Mouse (Mus musculus) lung, adult 2 months (tissue): ENCODE measurements around the gene Phf21a. TPM values are rescaled to one million over a fixed set of nuclear protein-coding genes. Genes with fewer than 3 reads are reported as not detected.
A peak's percentile ranks its signal among the peaks of the same experiment; 100 is the strongest.

Source experiments
- DNase-seq: peaks from one replicate; pipeline ENCODE4 v3.0.0; 2022
- H3K4me1 ChIP-seq: fragments of 200-500 bp; 2 replicates; pipeline ENCODE4 v1.6.1; 2011; ENCODE audit warnings: low read length; ENCODE audit not compliant: control insufficient read depth, insufficient read depth
- H3K4me3 ChIP-seq: fragments of 200-500 bp; replicated peaks from 2 replicates; pipeline ENCODE3; 2011; ENCODE audit warnings: low read depth, mild to moderate bottlenecking, control low read depth, low read length; ENCODE audit errors: extremely low read depth
- CTCF ChIP-seq: fragments of 200-500 bp; IDR thresholded peaks from 2 replicates; pipeline ENCODE4 v1.5.1; 2011; ENCODE audit warnings: mild to moderate bottlenecking, low read length, control low read depth; ENCODE audit not compliant: insufficient read depth
- POLR2A ChIP-seq: fragments of 200-500 bp; IDR thresholded peaks from 2 replicates; pipeline ENCODE4 v1.6.1; 2011; ENCODE audit warnings: low read depth, mild to moderate bottlenecking, control low read depth, low read length, borderline replicate concordance; ENCODE audit errors: extremely low read depth
- WGBS: fragments of 180-500 bp; shearing (Covaris S2); methylation state at CpG from one replicate; pipeline ENCODE4 v1.1.7; 2018; 5-methylcytosine and 5-hydroxymethylcytosine counted together
- polyA plus RNA-seq: library from polyadenylated mRNA; depleted of rRNA; stranded (reverse); fragments of >200 nt; gene quantifications from 2 replicates; pipeline ENCODE4 v1.2.3, GENCODE M21; 2012

Phf21a gene
- polyA plus RNA-seq, 1 experiment: 49.9 TPM

GRCm38 (mm10) chr2:92387646-92388045 lies 294.7 kb downstream of the Phf21a start:
- peaks cover 4% of the 10 kb centered on the region; the same call in 1 of the 2 replicates for H3K4me1 ChIP-seq
- no peak for TF ChIP-seq POLR2A
- TF ChIP-seq CTCF: no peak
- no peak for DNase-seq
- 61% methylated on average over 4 of the region's 4 CpGs for WGBS
- H3K4me3 ChIP-seq: no peak overlapping the region

DNA sequence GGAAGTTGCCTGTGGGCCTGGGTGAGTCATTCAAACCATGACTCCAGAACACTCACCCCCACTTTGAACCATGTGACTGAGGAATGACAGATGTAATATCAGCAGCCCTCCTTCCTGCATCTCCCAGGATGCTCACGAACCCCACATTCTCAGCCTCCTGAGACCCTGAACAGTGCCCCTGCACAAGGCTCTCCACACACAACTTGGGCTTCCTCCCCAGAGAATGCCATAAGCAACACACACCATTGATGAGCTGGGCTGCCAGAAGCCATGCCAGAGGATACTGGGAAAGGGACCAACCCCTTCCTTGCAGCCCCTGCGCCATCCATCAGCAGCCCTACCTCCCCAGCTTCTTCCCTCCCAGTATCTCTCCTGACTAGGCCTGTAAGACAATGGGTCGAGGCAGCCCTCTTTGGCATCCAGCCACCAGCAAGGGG lies 295.2 kb downstream of the Phf21a start:
- DNase-seq: no peak
- Histone ChIP-seq H3K4me3 (no peak overlapping the region), H3K4me1 (peaks cover 4% of the 10 kb centered on the region; the same call in 1 of the 2 replicates)
- TF ChIP-seq POLR2A (no peak), CTCF (no peak)
- WGBS: 40% methylated on average over 3 of the region's 3 CpGs

- WGBS: under 1% methylated on average over 62 of the region's 62 CpGs
- no peak for TF ChIP-seq POLR2A
- no peak for TF ChIP-seq CTCF
- H3K4me3 ChIP-seq: peak overlapping the region; percentile 76
- DNase-seq: peak; percentile 68
- H3K4me1 ChIP-seq: peaks cover 4% of the 10 kb centered on the region; the same call in 1 of the 2 replicates
Observed at GRCm38 (mm10) chr2:92388891-92389641, 296.1 kb downstream of the Phf21a start.

DNA sequence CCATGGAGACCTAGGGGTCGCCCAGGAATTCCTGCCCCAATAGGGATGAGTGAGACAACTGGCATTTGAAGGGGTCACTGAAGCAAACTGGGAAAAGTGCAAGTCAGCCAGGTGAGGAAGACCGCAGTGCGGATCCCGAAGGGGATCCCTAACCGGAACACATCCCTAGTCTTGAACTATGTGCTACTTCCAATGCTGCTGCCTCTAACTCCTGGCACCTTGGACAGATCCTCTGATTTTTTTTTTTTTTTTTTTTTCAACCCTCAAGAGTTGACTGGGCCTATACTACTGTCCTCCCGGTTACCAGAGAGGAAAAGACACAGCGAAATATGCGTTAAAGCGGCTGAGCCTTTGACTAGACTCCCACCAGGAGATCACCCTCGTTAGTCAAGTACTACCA lies 296.7 kb downstream of the Phf21a start:
- WGBS: 22% methylated on average over 10 of the region's 10 CpGs
- DNase-seq: no peak
- peaks cover 4% of the 10 kb centered on the region; the same call in 1 of the 2 replicates for H3K4me1 ChIP-seq
- H3K4me3 ChIP-seq: peak overlapping the region; percentile 76
- no peak for TF ChIP-seq CTCF
- TF ChIP-seq POLR2A: no peak

DNA sequence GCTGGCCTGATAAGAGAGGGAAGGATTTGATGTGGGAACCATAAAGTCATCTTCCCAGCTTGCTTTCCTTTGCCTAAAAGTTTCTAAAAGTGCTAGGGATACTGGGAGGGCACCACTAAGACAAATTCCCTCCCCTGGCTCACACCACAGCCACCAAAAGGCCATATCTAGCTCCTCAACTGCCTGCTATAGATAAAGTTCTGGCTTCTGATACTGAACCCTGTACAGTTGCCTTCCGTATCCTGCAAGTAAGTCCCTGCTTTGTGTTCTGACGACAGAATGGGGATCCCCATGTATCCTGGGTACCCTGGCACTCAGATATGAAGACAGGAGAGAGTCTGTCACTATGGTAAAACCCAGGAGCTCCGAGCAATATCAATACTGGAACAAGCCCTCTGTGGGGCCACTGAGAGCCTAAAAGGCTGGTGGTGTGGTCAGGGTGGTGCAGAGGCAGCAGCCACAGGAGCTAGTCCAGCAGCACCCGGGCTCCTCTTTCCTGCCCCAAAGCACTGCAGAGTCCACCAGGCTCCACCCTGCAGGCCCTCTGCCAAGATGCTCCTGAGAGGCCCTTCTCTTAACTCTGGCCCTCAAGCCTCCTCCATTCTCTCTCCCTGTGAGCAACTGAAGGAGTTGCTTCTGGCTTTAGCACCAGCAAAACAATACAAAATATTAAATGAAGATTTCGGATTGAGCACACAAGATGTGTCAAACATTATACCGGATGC lies 297.5 kb downstream of the Phf21a start:
- peak; percentile 58 for DNase-seq
- Histone ChIP-seq H3K4me3 (no peak overlapping the region), H3K4me1 (peaks cover 4% of the 10 kb centered on the region; the same call in 1 of the 2 replicates)
- TF ChIP-seq POLR2A (no peak), CTCF (no peak)
- WGBS: 49% methylated on average over 6 of the region's 6 CpGs

- TF ChIP-seq CTCF: no peak
- TF ChIP-seq POLR2A: no peak
- DNase-seq: no peak
- H3K4me1 ChIP-seq: peaks cover 4% of the 10 kb centered on the region; the same call in 1 of the 2 replicates
- WGBS: 85% methylated on average over 8 of the region's 8 CpGs
- no peak overlapping the region for H3K4me3 ChIP-seq
Observed at GRCm38 (mm10) chr2:92391116-92391515, 298.2 kb downstream of the Phf21a start.

DNA sequence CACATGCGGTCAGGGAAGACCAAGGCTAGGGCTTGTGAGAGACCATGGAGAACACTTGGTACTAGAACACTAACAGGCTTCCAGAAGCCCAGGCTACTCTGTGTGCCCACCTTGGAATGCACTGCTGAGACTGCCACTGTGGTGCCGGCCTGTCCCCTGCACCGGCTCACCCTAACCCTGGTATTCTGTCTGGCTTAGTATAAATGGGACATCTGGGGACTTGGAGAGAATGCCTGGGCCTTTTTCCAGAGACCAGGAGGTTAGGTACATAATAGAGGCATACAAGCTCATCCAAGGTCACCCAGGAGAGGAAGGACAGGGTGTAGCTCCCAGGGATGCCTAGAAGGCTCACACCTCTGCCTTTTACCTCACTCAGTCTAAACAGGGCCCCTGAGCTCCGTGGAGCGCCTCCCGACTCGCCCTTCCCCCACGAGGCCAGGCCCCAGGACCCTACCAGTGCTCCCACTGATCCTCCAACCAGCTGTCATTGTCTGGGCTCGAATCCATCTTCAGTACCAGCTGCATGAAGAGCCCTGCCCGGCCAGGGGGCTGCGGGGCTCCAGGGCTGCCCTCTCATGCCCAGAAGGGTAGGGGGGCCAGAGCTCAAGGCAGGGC lies 298.9 kb downstream of the Phf21a start:
- Histone ChIP-seq H3K4me3 (no peak overlapping the region), H3K4me1 (peaks cover 4% of the 10 kb centered on the region; the same call in 1 of the 2 replicates)
- no peak for DNase-seq
- TF ChIP-seq CTCF: no peak
- no peak for TF ChIP-seq POLR2A
- 37% methylated on average over 11 of the region's 11 CpGs for WGBS

DNA sequence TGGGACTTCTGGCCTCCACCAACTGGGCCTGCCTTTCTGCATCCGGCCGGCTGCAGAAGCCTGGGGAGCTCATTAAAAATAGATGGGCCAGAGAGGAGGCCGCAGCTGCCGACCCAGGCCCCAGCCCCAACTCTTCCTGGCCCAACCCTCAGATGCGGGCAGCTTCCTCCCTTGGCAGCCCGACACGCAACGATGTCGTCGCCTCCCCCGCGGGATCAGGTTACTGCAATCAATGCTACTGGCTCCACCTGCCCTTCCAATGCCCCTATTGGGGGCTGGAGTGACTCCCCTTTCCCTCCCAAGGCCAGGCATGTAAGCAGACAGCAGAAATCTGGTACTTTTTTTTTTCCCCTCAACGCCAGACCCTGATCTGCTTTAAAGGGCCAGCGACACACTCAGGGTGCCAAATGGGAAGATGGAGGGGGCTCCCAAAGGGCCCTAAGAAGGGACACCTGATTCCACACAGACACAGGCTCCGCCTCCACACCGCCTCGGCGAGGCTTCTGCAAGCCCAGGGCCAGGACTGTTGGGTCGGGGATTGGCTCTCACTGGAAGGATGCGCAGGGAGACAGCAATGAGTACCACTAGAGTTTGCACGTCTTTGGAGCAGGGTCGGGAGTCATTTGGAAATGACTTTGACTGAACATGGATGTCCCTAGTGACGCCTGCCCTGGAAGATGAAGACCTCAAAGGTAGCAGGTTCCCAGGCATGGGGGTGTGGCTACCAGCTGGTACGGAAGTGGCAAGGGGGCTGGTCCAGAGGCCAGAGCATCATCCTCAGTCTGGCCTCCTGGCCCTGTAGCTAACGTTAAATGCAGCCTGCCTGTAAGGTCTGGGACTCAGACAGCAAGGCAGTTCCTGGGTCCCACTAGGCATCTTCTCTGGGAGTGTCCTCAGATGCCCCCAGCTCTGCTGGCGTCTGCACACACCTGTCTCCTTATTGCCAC lies 299.7 kb downstream of the Phf21a start:
- Histone ChIP-seq H3K4me3 (no peak overlapping the region), H3K4me1 (peaks cover 4% of the 10 kb centered on the region; the same call in 1 of the 2 replicates)
- TF ChIP-seq CTCF: no peak
- TF ChIP-seq POLR2A: no peak
- DNase-seq: no peak
- WGBS: 11% methylated on average over 26 of the region's 26 CpGs

DNA sequence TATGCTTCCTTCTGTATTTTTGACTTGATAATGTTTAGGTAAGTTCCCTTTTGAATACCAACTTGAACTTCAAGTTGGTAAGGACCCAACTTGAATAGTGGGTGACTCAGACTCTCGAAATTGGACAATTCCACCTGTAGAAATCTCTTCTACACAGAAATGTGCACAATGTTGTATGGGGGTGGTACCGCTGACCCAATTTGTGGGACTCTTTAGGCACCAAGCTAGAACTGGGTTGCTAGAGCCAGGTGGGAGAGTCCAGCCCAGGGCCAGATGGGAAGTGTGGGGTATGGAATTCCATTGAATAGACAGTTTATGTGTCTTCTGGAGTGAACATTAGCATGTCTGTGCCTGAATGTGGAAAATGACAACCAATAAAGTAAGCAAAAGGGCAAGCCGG lies 302.6 kb downstream of the Phf21a start:
- WGBS: 74% methylated on average over 3 of the region's 3 CpGs
- no peak for TF ChIP-seq CTCF
- TF ChIP-seq POLR2A: no peak

More for the DNA sequence above, 302.6 kb downstream of the Phf21a start:
- Histone ChIP-seq H3K4me1 (no peaks in the 10 kb centered on the region), H3K4me3 (no peak overlapping the region)
- no peak for DNase-seq
